Mouse (Mus musculus): ENCODE measurements around the gene Stim2. TPM values are rescaled to one million over a fixed set of nuclear protein-coding genes. Genes with fewer than 3 reads are reported as not detected.

The Stim2 gene
- polyA plus RNA-seq, 1 experiment: not detected

GRCm38 (mm10) chr5:54049145-54049733 lies 50.9 kb downstream of the Stim2 start:
- Histone ChIP-seq H3K4me3 (ENCODE audit: insufficient read depth, low read depth, low read length) (no peak overlapping the region), H3K4me1 (ENCODE audit: control insufficient read depth, insufficient read depth, low read length) (peaks cover 13% of the 10 kb centered on the region), H3K27ac (ENCODE audit: insufficient read depth, low read depth, low read length) (no peak overlapping the region)
- TF ChIP-seq POLR2A (IDR thresholded peaks at IDR 0.05; ENCODE audit: insufficient read depth, low read depth, low read length) (no peak), CTCF (IDR thresholded peaks at IDR 0.05; ENCODE audit: insufficient read depth, low read depth, low read length) (no peak)
- 66% methylated on average over 4 of the region's 4 CpGs for WGBS

GRCm38 (mm10) chr5:54049940-54050339 lies 51.6 kb downstream of the Stim2 start:
- TF ChIP-seq CTCF (IDR thresholded peaks at IDR 0.05; ENCODE audit: insufficient read depth, low read depth, low read length): no peak
- TF ChIP-seq POLR2A (IDR thresholded peaks at IDR 0.05; ENCODE audit: insufficient read depth, low read depth, low read length): no peak
- H3K4me3 ChIP-seq (ENCODE audit: insufficient read depth, low read depth, low read length): no peak overlapping the region
- peaks cover 13% of the 10 kb centered on the region for H3K4me1 ChIP-seq (ENCODE audit: control insufficient read depth, insufficient read depth, low read length)
- no peak overlapping the region for H3K27ac ChIP-seq (ENCODE audit: insufficient read depth, low read depth, low read length)
- WGBS: 80% methylated on average over 5 of the region's 5 CpGs

- WGBS: 95% methylated on average over 3 of the region's 3 CpGs
- Histone ChIP-seq H3K27ac (ENCODE audit: insufficient read depth, low read depth, low read length) (no peak overlapping the region), H3K4me3 (ENCODE audit: insufficient read depth, low read depth, low read length) (no peak overlapping the region), H3K4me1 (ENCODE audit: control insufficient read depth, insufficient read depth, low read length) (peaks cover 11% of the 10 kb centered on the region)
- no peak for TF ChIP-seq POLR2A (IDR thresholded peaks at IDR 0.05; ENCODE audit: insufficient read depth, low read depth, low read length)
- no peak for TF ChIP-seq CTCF (IDR thresholded peaks at IDR 0.05; ENCODE audit: insufficient read depth, low read depth, low read length)
Observed at GRCm38 (mm10) chr5:54051056-54051455, 52.8 kb downstream of the Stim2 start.

- Histone ChIP-seq H3K27ac (ENCODE audit: insufficient read depth, low read depth, low read length) (no peak overlapping the region), H3K4me1 (ENCODE audit: control insufficient read depth, insufficient read depth, low read length) (peaks cover 8% of the 10 kb centered on the region; the same call in 1 of the 2 replicates), H3K4me3 (ENCODE audit: insufficient read depth, low read depth, low read length) (no peak overlapping the region)
- no peak for TF ChIP-seq POLR2A (IDR thresholded peaks at IDR 0.05; ENCODE audit: insufficient read depth, low read depth, low read length)
- TF ChIP-seq CTCF (IDR thresholded peaks at IDR 0.05; ENCODE audit: insufficient read depth, low read depth, low read length): no peak
- WGBS: 96% methylated on average over 6 of the region's 6 CpGs
Observed at GRCm38 (mm10) chr5:54052205-54052604, 53.9 kb downstream of the Stim2 start.

GRCm38 (mm10) chr5:54053673-54054366 lies 55.5 kb downstream of the Stim2 start:
- no peak overlapping the region for H3K4me3 ChIP-seq (ENCODE audit: insufficient read depth, low read depth, low read length)
- H3K4me1 ChIP-seq (ENCODE audit: control insufficient read depth, insufficient read depth, low read length): peaks cover 8% of the 10 kb centered on the region; the same call in 1 of the 2 replicates
- H3K27ac ChIP-seq (ENCODE audit: insufficient read depth, low read depth, low read length): no peak overlapping the region
- TF ChIP-seq POLR2A (IDR thresholded peaks at IDR 0.05; ENCODE audit: insufficient read depth, low read depth, low read length) (no peak), CTCF (IDR thresholded peaks at IDR 0.05; ENCODE audit: insufficient read depth, low read depth, low read length) (no peak)
- 84% methylated on average over 7 of the region's 7 CpGs for WGBS

- Histone ChIP-seq H3K27ac (ENCODE audit: insufficient read depth, low read depth, low read length) (no peak overlapping the region), H3K4me3 (ENCODE audit: insufficient read depth, low read depth, low read length) (no peak overlapping the region), H3K4me1 (ENCODE audit: control insufficient read depth, insufficient read depth, low read length) (peaks cover 6% of the 10 kb centered on the region; the same call in 1 of the 2 replicates)
- 96% methylated on average over 6 of the region's 6 CpGs for WGBS
- TF ChIP-seq CTCF (IDR thresholded peaks at IDR 0.05; ENCODE audit: insufficient read depth, low read depth, low read length) (no peak), POLR2A (IDR thresholded peaks at IDR 0.05; ENCODE audit: insufficient read depth, low read depth, low read length) (no peak)
Observed at GRCm38 (mm10) chr5:54056266-54056665, 58.0 kb downstream of the Stim2 start.

- H3K4me3 ChIP-seq (ENCODE audit: insufficient read depth, low read depth, low read length): no peak overlapping the region
- H3K4me1 ChIP-seq (ENCODE audit: control insufficient read depth, insufficient read depth, low read length): peaks cover 6% of the 10 kb centered on the region; the same call in 1 of the 2 replicates
- no peak for TF ChIP-seq CTCF (IDR thresholded peaks at IDR 0.05; ENCODE audit: insufficient read depth, low read depth, low read length)
- TF ChIP-seq POLR2A (IDR thresholded peaks at IDR 0.05; ENCODE audit: insufficient read depth, low read depth, low read length): no peak
- no peak overlapping the region for H3K27ac ChIP-seq (ENCODE audit: insufficient read depth, low read depth, low read length)
- 73% methylated on average over 6 of the region's 6 CpGs for WGBS
Observed at GRCm38 (mm10) chr5:54059998-54060397, 61.7 kb downstream of the Stim2 start.

GRCm38 (mm10) chr5:54062079-54062478 lies 63.8 kb downstream of the Stim2 start:
- H3K4me1 ChIP-seq (ENCODE audit: control insufficient read depth, insufficient read depth, low read length): peaks cover 6% of the 10 kb centered on the region; the same call in 1 of the 2 replicates
- no peak overlapping the region for H3K4me3 ChIP-seq (ENCODE audit: insufficient read depth, low read depth, low read length)
- 57% methylated on average over 7 of the region's 7 CpGs for WGBS
- TF ChIP-seq CTCF (IDR thresholded peaks at IDR 0.05; ENCODE audit: insufficient read depth, low read depth, low read length) (no peak), POLR2A (IDR thresholded peaks at IDR 0.05; ENCODE audit: insufficient read depth, low read depth, low read length) (no peak)
- H3K27ac ChIP-seq (ENCODE audit: insufficient read depth, low read depth, low read length): peak overlapping the region; percentile 66; the same call in 1 of the 2 replicates

- TF ChIP-seq CTCF (IDR thresholded peaks at IDR 0.05; ENCODE audit: insufficient read depth, low read depth, low read length) (no peak), POLR2A (IDR thresholded peaks at IDR 0.05; ENCODE audit: insufficient read depth, low read depth, low read length) (no peak)
- H3K4me1 ChIP-seq (ENCODE audit: control insufficient read depth, insufficient read depth, low read length): 0 out of 2 replicates have a peak, but pooled peaks cover 2% of the 10 kb centered on the region
- WGBS: 94% methylated on average over 3 of the region's 3 CpGs
Observed at GRCm38 (mm10) chr5:54067591-54067990, 69.3 kb downstream of the Stim2 start.

More at GRCm38 (mm10) chr5:54067591-54067990, 69.3 kb downstream of the Stim2 start:
- Histone ChIP-seq H3K4me3 (ENCODE audit: insufficient read depth, low read depth, low read length) (no peak overlapping the region), H3K27ac (ENCODE audit: insufficient read depth, low read depth, low read length) (no peak overlapping the region)

Measured in olfactory bulb, adult 2 months (tissue).